In the genomic region with DNA sequence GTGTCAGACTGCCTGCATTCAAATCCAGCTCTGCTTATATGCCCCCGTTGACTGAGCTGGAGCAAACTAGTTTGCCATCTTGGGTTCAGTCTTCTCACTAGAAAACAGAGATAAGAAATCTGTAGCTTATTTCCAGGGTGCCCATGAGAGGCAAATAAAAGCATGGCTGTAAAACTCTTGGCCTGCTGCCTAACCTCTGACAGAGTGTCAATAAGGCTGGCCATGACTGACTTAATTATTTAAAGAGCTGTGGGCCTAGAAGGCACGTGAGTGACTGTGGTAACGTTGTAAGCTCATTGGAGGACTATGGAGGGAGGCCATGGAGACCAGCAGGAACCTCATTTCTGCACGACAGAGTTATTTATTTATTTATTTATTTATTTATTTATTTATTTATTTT, we compare ENCODE assay signal across 27 mouse cellular contexts. TPM values are rescaled to one million over a fixed set of nuclear protein-coding genes. Genes with fewer than 3 reads are reported as not detected.
DNase-seq lines count a peak whose midpoint lies in the region; ATAC-seq and TF ChIP-seq lines count a peak whose summit lies in the region.
"Had no signal": no experiment of that assay in that cellular context is flagged by ENCODE, and none has a peak within 500 bp of the region (broad histone marks: within the 10 kb centered on the region; RNA-seq: fewer than 3 reads in every experiment).

No protein-coding gene starts in this region.

- no peak overlapping the region for H3K27ac ChIP-seq in kidney, embryonic 15.5 days
- no peak overlapping the region for H3K27ac ChIP-seq in stomach, embryonic 15.5 days
- no peak overlapping the region for H3K27ac ChIP-seq in stomach, postnatal 0 days (replicated peaks)
- H3K27ac ChIP-seq: embryonic facial prominence, embryonic 10.5 days; heart, embryonic 15.5 days; hindbrain, embryonic 13.5 days; limb, embryonic 10.5 days; liver, embryonic 15.5 days; macrophage had no signal

- DNase-seq in heart, adult 11 months = peak; percentile 68
- no peak for DNase-seq in heart, adult 18-20 months
- peak; percentile 25 for DNase-seq in kidney, postnatal 14 days
- DNase-seq in stomach, postnatal 0 days (ENCODE audit: low spot score) = no peak
- no peak for DNase-seq in gastrocnemius, adult 8-10 months (ENCODE audit: low spot score in 2 of 2)
- DNase-seq: adrenal gland, postnatal 25 days; cerebellum, adult 9-11 months; gastrocnemius, postnatal 36 days; heart, postnatal 36 days; liver; right cerebral cortex, postnatal 4 days; thymus, adult 18-20 months; thymus, postnatal 4 days had no signal

- H3K9me3 ChIP-seq in kidney, embryonic 15.5 days (replicated peaks) = no peaks in the 10 kb centered on the region
- no peaks in the 10 kb centered on the region for H3K9me3 ChIP-seq in stomach, embryonic 15.5 days
- no peaks in the 10 kb centered on the region for H3K9me3 ChIP-seq in stomach, postnatal 0 days (ENCODE audit: control insufficient read depth, low read length)
- H3K9me3 ChIP-seq: embryonic facial prominence, embryonic 10.5 days; heart, embryonic 15.5 days; hindbrain, embryonic 13.5 days; limb, embryonic 10.5 days; liver, embryonic 15.5 days had no signal

- 56% methylated on average over 4 of the region's 4 CpGs for WGBS in kidney, embryonic 15.5 days
- 61% methylated on average over 4 of the region's 4 CpGs for WGBS in stomach, embryonic 15.5 days
- WGBS in stomach, postnatal 0 days = 62% methylated on average over 4 of the region's 4 CpGs

- no peaks in the 10 kb centered on the region for H3K4me1 ChIP-seq in kidney, embryonic 15.5 days
- no peaks in the 10 kb centered on the region for H3K4me1 ChIP-seq in stomach, embryonic 15.5 days
- no peaks in the 10 kb centered on the region for H3K4me1 ChIP-seq in stomach, postnatal 0 days (replicated peaks; ENCODE audit: control insufficient read depth, insufficient read depth)
- H3K4me1 ChIP-seq: embryonic facial prominence, embryonic 10.5 days; heart, embryonic 15.5 days; hindbrain, embryonic 13.5 days; limb, embryonic 10.5 days; liver, embryonic 15.5 days had no signal

- H3K9ac ChIP-seq in kidney, embryonic 15.5 days = no peak overlapping the region
- H3K9ac ChIP-seq in stomach, embryonic 15.5 days = no peak overlapping the region
- H3K9ac ChIP-seq in stomach, postnatal 0 days (ENCODE audit: low read length) = no peak overlapping the region
- H3K9ac ChIP-seq: heart, embryonic 15.5 days; hindbrain, embryonic 13.5 days; liver, embryonic 15.5 days had no signal

- TF ChIP-seq CTCF in stomach, postnatal 0 days (IDR thresholded peaks at IDR 0.05; ENCODE audit: low read depth) = no peak

- no peak overlapping the region for H3K4me2 ChIP-seq in kidney, embryonic 15.5 days
- no peak overlapping the region for H3K4me2 ChIP-seq in stomach, embryonic 15.5 days
- no peak overlapping the region for H3K4me2 ChIP-seq in stomach, postnatal 0 days (replicated peaks; ENCODE audit: low read depth)
- H3K4me2 ChIP-seq: heart, embryonic 15.5 days; hindbrain, embryonic 13.5 days; liver, embryonic 15.5 days had no signal

- no peaks in the 10 kb centered on the region for H3K27me3 ChIP-seq in kidney, embryonic 15.5 days
- H3K27me3 ChIP-seq in stomach, embryonic 15.5 days (replicated peaks) = no peaks in the 10 kb centered on the region
- H3K27me3 ChIP-seq in stomach, postnatal 0 days (ENCODE audit: control insufficient read depth, insufficient read depth, low read length) = no peaks in the 10 kb centered on the region
- H3K27me3 ChIP-seq: heart, embryonic 15.5 days; hindbrain, embryonic 13.5 days; liver, embryonic 15.5 days had no signal

- no peaks in the 10 kb centered on the region for H3K36me3 ChIP-seq in kidney, embryonic 15.5 days
- H3K36me3 ChIP-seq in stomach, embryonic 15.5 days = no peaks in the 10 kb centered on the region
- no peaks in the 10 kb centered on the region for H3K36me3 ChIP-seq in stomach, postnatal 0 days (ENCODE audit: control insufficient read depth, insufficient read depth, low read length)
- H3K36me3 ChIP-seq: embryonic facial prominence, embryonic 10.5 days; heart, embryonic 15.5 days; hindbrain, embryonic 13.5 days; limb, embryonic 10.5 days; liver, embryonic 15.5 days had no signal

- ATAC-seq in kidney, embryonic 15.5 days (replicated peaks; ENCODE audit: low FRiP score) = no peak
- ATAC-seq in stomach, embryonic 15.5 days (ENCODE audit: insufficient read depth, low FRiP score, low read depth) = 0 out of 2 replicates have a peak, but pooled peaks have one; percentile 43
- no peak for ATAC-seq in stomach, postnatal 0 days (ENCODE audit: low FRiP score, low TSS enrichment)
- ATAC-seq: forebrain, embryonic 16.5 days had no signal

- H3K4me3 ChIP-seq in kidney, embryonic 15.5 days (replicated peaks) = no peak overlapping the region
- H3K4me3 ChIP-seq in stomach, embryonic 15.5 days (replicated peaks) = no peak overlapping the region
- no peak overlapping the region for H3K4me3 ChIP-seq in stomach, postnatal 0 days (ENCODE audit: low read depth, low read length)
- H3K4me3 ChIP-seq: embryonic facial prominence, embryonic 10.5 days; heart, embryonic 15.5 days; hindbrain, embryonic 13.5 days; limb, embryonic 10.5 days; liver, embryonic 15.5 days had no signal

- TF ChIP-seq EP300 in stomach, postnatal 0 days (optimal IDR thresholded peaks at IDR 0.05) = no peak

RNA-seq across cellular contexts. Expression of a gene that starts 5.5 kb away (rescaled TPM):
- not detected for total RNA-seq in heart, adult 18-20 months (2021)
- polyA plus RNA-seq in kidney, embryonic 15.5 days (2015; fragmentation: Nextera tagmentation; extraction: Ambion mirVana) = not detected in 2 replicates
- polyA plus RNA-seq in stomach, embryonic 15.5 days (2015; fragmentation: Nextera tagmentation; extraction: Ambion mirVana) = 0.19 and 0.26 TPM in 2 replicates
- polyA plus RNA-seq in stomach, postnatal 0 days (2015; fragmentation: Nextera tagmentation; extraction: Ambion mirVana) = 0.15 TPM in 1 of 2 replicates, not detected in the other
- total RNA-seq in gastrocnemius, adult 8-10 months (2022) = not detected
- total RNA-seq: adrenal gland, postnatal 25 days; gastrocnemius, postnatal 36 days; heart, postnatal 36 days; layer of hippocampus, adult 18-20 months; midbrain, postnatal 0 days had no signal
- polyA plus RNA-seq: cortical plate, adult 2 months; forebrain, embryonic 16.5 days; heart, embryonic 15.5 days; limb, embryonic 10.5 days; liver, embryonic 15.5 days; macrophage; midbrain, postnatal 0 days; neural tube, embryonic 14.5 days; stomach, embryonic 14.5 days had no signal

Comparison
In these comparisons a context has a peak if more than half of its experiments do, and no peak if none do; other contexts are left out.
1. DNase-seq: peak in heart, adult 11 months (single experiment) and kidney, postnatal 14 days (single experiment); none in heart, adult 18-20 months (0 of 2), stomach, postnatal 0 days (single experiment) and gastrocnemius, adult 8-10 months (0 of 2).